Mouse (Mus musculus) hindbrain, embryonic 14.5 days (tissue): ENCODE data around the gene Pdx1. TPM values are rescaled to one million over a fixed set of nuclear protein-coding genes. Genes with fewer than 3 reads are reported as not detected.
A peak's percentile ranks its signal among the peaks of the same experiment; 100 is the strongest.

Experiments used
- ATAC-seq: fragments of 200-750 bp; cut with Nextera tagmentation; 2 replicates; pipeline ENCODE4 v1.8.0; 2017; ENCODE audit warnings: moderate number of reproducible peaks, mild to moderate bottlenecking, moderate TSS enrichment, moderate library complexity; ENCODE audit not compliant: low FRiP score
- DNase-seq: peaks from one replicate; pipeline ENCODE4 v3.0.0-alpha.2; 2015; ENCODE audit warnings: low spot score
- H3K27ac ChIP-seq: fragments of 300-500 bp; sonication (generic); 2 replicates; pipeline ENCODE4 v1.5.1; 2014; ENCODE audit warnings: mild to moderate bottlenecking, moderate library complexity
- H3K27me3 ChIP-seq: fragments of 300-500 bp; sonication (generic); 2 replicates; pipeline ENCODE4 v1.6.1; 2014; ENCODE audit warnings: mild to moderate bottlenecking, low read length, mixed read lengths; ENCODE audit not compliant: control insufficient read depth, insufficient read depth
- H3K36me3 ChIP-seq: fragments of 300-500 bp; sonication (generic); replicated peaks from 2 replicates; pipeline ENCODE4 v1.6.1; 2014; ENCODE audit not compliant: control insufficient read depth, insufficient read depth
- H3K4me1 ChIP-seq: fragments of 300-500 bp; sonication (generic); replicated peaks from 2 replicates; pipeline ENCODE4 v1.6.1; 2014; ENCODE audit warnings: antibody characterized with exemption, low read length, mixed read lengths; ENCODE audit not compliant: control insufficient read depth, insufficient read depth
- H3K4me2 ChIP-seq: fragments of 300-500 bp; sonication (generic); replicated peaks from 2 replicates; pipeline ENCODE4 v1.6.1; 2014; ENCODE audit warnings: mild to moderate bottlenecking, moderate library complexity
- H3K4me3 ChIP-seq: fragments of 300-500 bp; sonication (generic); replicated peaks from 2 replicates; pipeline ENCODE4 v1.5.1; 2014; ENCODE audit warnings: mild to moderate bottlenecking, low read length
- H3K9ac ChIP-seq: fragments of 300-500 bp; sonication (generic); 2 replicates; pipeline ENCODE4 v1.6.1; 2014
- H3K9me3 ChIP-seq: fragments of 300-500 bp; sonication (generic); 2 replicates; pipeline ENCODE4 v1.6.1; 2016; ENCODE audit warnings: low read length; ENCODE audit not compliant: control insufficient read depth
- WGBS: fragments of 180-500 bp; shearing (Covaris S2); extraction: QIAGEN DNeasy Blood & Tissue Kit; methylation state at CpG from one replicate; pipeline ENCODE4 v1.1.7; 2014; 5-methylcytosine and 5-hydroxymethylcytosine counted together
- polyA plus RNA-seq: library from polyadenylated mRNA; unstranded; fragments of >200 nt; fragmentation: Nextera tagmentation; extraction: Ambion mirVana; gene quantifications from 2 replicates; pipeline ENCODE4 v1.2.1, GENCODE M21; 2014

The Pdx1 gene
- polyA plus RNA-seq, 1 experiment from 2014 or later: not detected

DNA sequence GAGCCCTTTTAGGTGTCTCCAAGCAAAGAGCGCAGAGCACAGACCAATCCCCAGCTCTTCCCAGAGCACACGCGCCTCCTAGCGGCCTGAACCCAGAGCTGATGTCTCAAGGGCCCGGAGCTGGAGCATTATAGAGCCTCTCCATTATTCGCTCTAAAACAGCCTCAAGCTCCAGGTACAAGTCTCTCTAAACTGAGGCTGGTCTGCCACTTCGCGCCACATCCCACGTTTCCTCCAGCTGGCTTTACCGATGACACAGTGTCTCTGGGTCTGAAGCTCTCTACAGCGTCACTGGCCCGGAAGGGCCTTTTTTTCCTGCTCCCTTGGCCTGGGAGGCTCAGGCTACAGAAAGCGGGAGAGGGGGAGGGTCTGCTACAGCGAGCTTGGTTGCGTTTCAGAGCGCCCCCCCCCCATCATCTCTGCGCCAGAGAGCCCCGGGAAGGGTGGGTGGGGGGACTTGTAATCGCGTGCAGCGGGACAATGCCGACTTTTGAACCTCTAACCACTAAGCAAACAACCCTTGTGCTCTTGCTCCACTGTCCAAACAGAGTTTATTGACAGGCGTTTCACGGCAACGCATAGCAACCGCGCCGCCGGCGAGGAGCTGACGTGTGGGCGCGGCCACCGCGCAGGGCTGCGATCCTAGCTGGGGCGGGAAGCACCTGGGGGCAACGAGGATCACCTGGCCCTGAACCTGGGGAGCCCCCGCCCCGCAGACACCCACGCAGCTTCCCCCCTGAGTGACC lies 29.7 kb downstream of the Pdx1 start:
- DNase-seq (peak; percentile 64), ATAC-seq (no peak)
- no peaks in the 10 kb centered on the region for H3K9me3 ChIP-seq
- peak overlapping the region; percentile 21 for H3K4me2 ChIP-seq
- under 1% methylated on average over 41 of the region's 41 CpGs for WGBS
- H3K27me3 ChIP-seq: peaks cover 97% of the 10 kb centered on the region
- no peak overlapping the region for H3K27ac ChIP-seq
- 0 out of 2 replicates have a peak overlapping the region, but pooled peaks have one; percentile 7 for H3K4me3 ChIP-seq
- no peak overlapping the region for H3K9ac ChIP-seq
- H3K4me1 ChIP-seq: no peaks in the 10 kb centered on the region
- H3K36me3 ChIP-seq: no peaks in the 10 kb centered on the region

DNA sequence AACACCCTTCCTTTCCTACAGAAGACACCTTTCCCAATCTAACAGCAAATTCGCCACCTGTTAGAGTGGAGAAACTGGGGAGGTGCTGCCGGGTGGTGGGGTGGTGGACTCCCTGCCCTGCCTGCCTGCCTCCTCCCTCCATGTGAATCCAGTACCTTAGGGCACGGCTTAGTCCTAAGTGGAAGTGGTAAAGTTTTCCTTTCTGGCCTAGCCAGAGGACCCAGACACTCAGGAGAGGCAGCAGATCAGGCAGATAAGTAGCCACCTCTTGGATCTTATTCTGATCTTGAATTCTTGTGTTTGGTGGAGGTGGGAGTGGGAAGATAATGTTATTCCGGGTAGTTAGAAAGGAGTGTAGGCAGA lies 30.2 kb downstream of the Pdx1 start:
- DNase-seq: no peak
- no peak overlapping the region for H3K4me2 ChIP-seq

GRCm38 (mm10) chr5:147300917-147301780 lies 31.4 kb downstream of the Pdx1 start:
- Histone ChIP-seq H3K9me3 (no peaks in the 10 kb centered on the region), H3K27ac (no peak overlapping the region), H3K36me3 (no peaks in the 10 kb centered on the region), H3K4me1 (no peaks in the 10 kb centered on the region; the same call in 1 of the 2 replicates), H3K4me3 (no peak overlapping the region), H3K9ac (no peak overlapping the region), H3K27me3 (peaks cover 99% of the 10 kb centered on the region), H3K4me2 (no peak overlapping the region)
- ATAC-seq: no peak
- DNase-seq: no peak
- 4% methylated on average over 21 of the region's 21 CpGs for WGBS

More for the DNA sequence above, 30.2 kb downstream of the Pdx1 start:
- Histone ChIP-seq H3K36me3 (no peaks in the 10 kb centered on the region), H3K27ac (no peak overlapping the region), H3K27me3 (peaks cover 97% of the 10 kb centered on the region), H3K4me1 (no peaks in the 10 kb centered on the region; the same call in 1 of the 2 replicates), H3K4me3 (no peak overlapping the region), H3K9ac (no peak overlapping the region), H3K9me3 (no peaks in the 10 kb centered on the region)
- no peak for ATAC-seq
- WGBS: 4% methylated on average over 4 of the region's 4 CpGs

- Histone ChIP-seq H3K4me3 (no peak overlapping the region), H3K4me2 (no peak overlapping the region), H3K9me3 (no peaks in the 10 kb centered on the region), H3K36me3 (no peaks in the 10 kb centered on the region), H3K27ac (no peak overlapping the region), H3K9ac (no peak overlapping the region), H3K27me3 (peaks cover 100% of the 10 kb centered on the region), H3K4me1 (no peaks in the 10 kb centered on the region; the same call in 1 of the 2 replicates)
- DNase-seq (no peak), ATAC-seq (no peak)
- 7% methylated on average over 10 of the region's 10 CpGs for WGBS
Observed at GRCm38 (mm10) chr5:147301781-147302070, 32.0 kb downstream of the Pdx1 start.

- Histone ChIP-seq H3K4me2 (no peak overlapping the region), H3K9me3 (no peaks in the 10 kb centered on the region), H3K36me3 (no peaks in the 10 kb centered on the region), H3K4me3 (no peak overlapping the region), H3K27ac (no peak overlapping the region), H3K9ac (no peak overlapping the region), H3K4me1 (no peaks in the 10 kb centered on the region; the same call in 1 of the 2 replicates), H3K27me3 (peaks cover 100% of the 10 kb centered on the region)
- 6% methylated on average over 8 of the region's 8 CpGs for WGBS
- no peak for ATAC-seq
- DNase-seq: no peak
Observed at GRCm38 (mm10) chr5:147302141-147302540, 32.4 kb downstream of the Pdx1 start.

DNA sequence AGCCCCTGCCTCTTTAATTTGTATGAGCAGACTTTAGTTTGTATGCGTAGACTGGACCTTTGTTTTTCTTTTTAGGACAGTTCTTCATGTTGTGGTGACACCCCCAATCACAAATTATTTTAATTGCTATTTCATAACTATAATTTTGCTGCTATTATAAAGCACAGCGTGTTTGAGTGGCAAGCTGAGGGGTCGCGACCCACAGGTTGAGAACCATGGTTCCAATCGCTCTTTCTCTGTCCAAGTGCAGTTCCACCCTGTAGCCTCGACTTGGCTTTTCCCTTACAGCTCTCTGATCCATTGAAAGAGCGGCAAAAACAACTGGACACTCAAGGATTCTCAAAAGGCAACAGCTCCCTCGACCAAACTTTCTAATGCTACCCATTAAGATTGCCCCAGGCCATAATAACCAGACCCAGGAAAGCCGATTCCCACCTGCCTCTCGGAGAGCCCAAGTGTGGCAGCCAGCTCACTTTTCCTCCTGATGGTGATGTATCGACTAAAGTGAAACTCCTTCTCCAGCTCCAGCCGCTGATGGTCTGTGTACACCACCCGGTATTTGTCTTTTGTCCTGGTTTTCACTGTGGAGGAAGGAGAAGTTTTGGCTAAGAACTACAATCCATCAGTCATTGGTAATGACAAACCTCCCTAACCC lies 33.1 kb downstream of the Pdx1 start:
- Histone ChIP-seq H3K9ac (no peak overlapping the region), H3K4me2 (no peak overlapping the region), H3K36me3 (no peaks in the 10 kb centered on the region), H3K9me3 (no peaks in the 10 kb centered on the region), H3K4me3 (no peak overlapping the region), H3K4me1 (no peaks in the 10 kb centered on the region; the same call in 1 of the 2 replicates), H3K27me3 (peaks cover 100% of the 10 kb centered on the region), H3K27ac (no peak overlapping the region)
- ATAC-seq (no peak), DNase-seq (no peak)
- 6% methylated on average over 13 of the region's 13 CpGs for WGBS

DNA sequence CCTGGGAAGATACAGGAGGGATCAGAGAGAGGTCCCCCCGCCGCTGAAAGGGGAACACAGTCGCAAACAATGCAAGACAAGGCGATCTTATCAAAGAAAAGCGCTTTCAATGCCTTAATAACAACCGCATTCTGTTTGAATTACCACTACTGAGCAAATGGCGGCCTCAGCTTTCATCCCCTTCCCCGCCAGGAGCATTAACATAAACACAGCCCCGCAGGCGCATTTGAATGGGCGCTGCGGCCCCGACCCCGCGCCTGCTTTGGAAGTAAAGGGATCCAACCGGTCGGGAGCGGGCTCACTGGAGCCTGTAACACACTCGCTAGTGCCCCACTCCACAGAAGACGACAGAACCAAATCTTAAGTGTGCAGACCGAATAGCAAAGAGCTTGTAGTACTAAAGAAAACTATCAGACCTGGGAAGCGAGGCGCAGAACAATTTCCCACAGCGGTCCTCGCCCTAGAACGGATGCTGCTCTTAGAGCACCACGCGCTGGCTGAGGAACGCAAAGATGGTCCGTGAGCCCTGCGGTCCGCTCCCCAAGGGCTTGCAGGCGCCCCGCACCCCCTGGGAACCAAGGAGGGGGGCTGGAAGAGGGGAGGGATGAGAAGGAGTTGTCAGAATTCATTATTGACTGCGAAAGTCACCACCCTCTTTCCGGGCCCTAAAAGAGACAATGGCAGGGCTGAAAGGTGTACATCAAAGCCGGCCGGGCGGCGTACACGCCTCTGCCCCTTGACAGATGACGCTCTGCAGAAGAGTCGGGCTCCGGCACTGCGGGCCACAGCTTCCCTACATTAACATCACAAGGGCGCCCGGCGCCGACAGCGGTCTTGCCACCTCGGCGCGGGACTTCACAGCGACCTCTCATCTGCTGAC lies 34.8 kb downstream of the Pdx1 start:
- Histone ChIP-seq H3K9ac (no peak overlapping the region), H3K9me3 (no peaks in the 10 kb centered on the region), H3K4me3 (no peak overlapping the region), H3K36me3 (no peaks in the 10 kb centered on the region), H3K27me3 (peaks cover 100% of the 10 kb centered on the region), H3K4me2 (no peak overlapping the region), H3K4me1 (no peaks in the 10 kb centered on the region; the same call in 1 of the 2 replicates), H3K27ac (no peak overlapping the region)
- no peak for DNase-seq
- no peak for ATAC-seq
- WGBS: under 1% methylated on average over 54 of the region's 54 CpGs

GRCm38 (mm10) chr5:147305166-147305565 lies 35.4 kb downstream of the Pdx1 start:
- no peak overlapping the region for H3K27ac ChIP-seq
- ATAC-seq (no peak), DNase-seq (no peak)
- H3K36me3 ChIP-seq: no peaks in the 10 kb centered on the region
- no peak overlapping the region for H3K4me2 ChIP-seq
- peaks cover 100% of the 10 kb centered on the region for H3K27me3 ChIP-seq
- H3K4me3 ChIP-seq: no peak overlapping the region
- no peaks in the 10 kb centered on the region; the same call in 1 of the 2 replicates for H3K4me1 ChIP-seq
- no peaks in the 10 kb centered on the region for H3K9me3 ChIP-seq
- 2% methylated on average over 16 of the region's 16 CpGs for WGBS
- H3K9ac ChIP-seq: no peak overlapping the region
